Mouse (Mus musculus) limb, embryonic 13.5 days (tissue): ENCODE results near the gene Zfp462. TPM values are rescaled to one million over a fixed set of nuclear protein-coding genes. Genes with fewer than 3 reads are reported as not detected.
A peak's percentile ranks its signal among the peaks of the same experiment; 100 is the strongest.
"Not testable (repeated sequence)": the region's sequence is repeated elsewhere in the genome, so short reads cannot be mapped to it uniquely, and the experiment has no call there.

ENCODE experiments used
- ATAC-seq: fragments of 200-750 bp; cut with Nextera tagmentation; 2 replicates; pipeline ENCODE4 v1.8.0; 2017; ENCODE audit warnings: low read depth, moderate number of reproducible peaks, moderate TSS enrichment; ENCODE audit not compliant: low FRiP score
- H3K27ac ChIP-seq: fragments of 300-500 bp; sonication (generic); 2 replicates; pipeline ENCODE4 v1.5.1; 2015; ENCODE audit warnings: inconsistent platforms, mild to moderate bottlenecking, moderate library complexity
- H3K27me3 ChIP-seq: fragments of 300-500 bp; sonication (generic); 2 replicates; pipeline ENCODE4 v1.6.1; 2015; ENCODE audit warnings: mild to moderate bottlenecking, inconsistent platforms
- H3K36me3 ChIP-seq: fragments of 300-500 bp; sonication (generic); 2 replicates; pipeline ENCODE4 v1.6.1; 2015; ENCODE audit warnings: inconsistent platforms, mild to moderate bottlenecking, moderate library complexity
- H3K4me1 ChIP-seq: fragments of 300-500 bp; sonication (generic); 2 replicates; pipeline ENCODE4 v1.6.1; 2015; ENCODE audit warnings: inconsistent platforms
- H3K4me2 ChIP-seq: fragments of 300-500 bp; sonication (generic); replicated peaks from 2 replicates; pipeline ENCODE4 v1.6.1; 2015; ENCODE audit warnings: inconsistent platforms, mild to moderate bottlenecking, moderate library complexity
- H3K4me3 ChIP-seq: fragments of 300-500 bp; sonication (generic); 2 replicates; pipeline ENCODE4 v1.5.1; 2015; ENCODE audit warnings: moderate library complexity, mild to moderate bottlenecking, inconsistent platforms
- H3K9ac ChIP-seq: fragments of 300-500 bp; sonication (generic); 2 replicates; pipeline ENCODE4 v1.6.1; 2015; ENCODE audit warnings: mild to moderate bottlenecking, inconsistent platforms
- H3K9me3 ChIP-seq: fragments of 300-500 bp; sonication (generic); 2 replicates; pipeline ENCODE4 v1.6.1; 2016; ENCODE audit warnings: inconsistent platforms
- WGBS: fragments of 180-500 bp; shearing (Covaris S2); methylation state at CpG from one replicate; pipeline ENCODE4 v1.1.7; 2015; 5-methylcytosine and 5-hydroxymethylcytosine counted together
- polyA plus RNA-seq: library from polyadenylated mRNA; unstranded; fragments of >200 nt; fragmentation: Nextera tagmentation; extraction: Ambion mirVana; gene quantifications from 2 replicates; pipeline ENCODE4 v1.2.1, GENCODE M21; 2015

Zfp462 gene
- 6.8 and 7.2 TPM in 2 replicates for polyA plus RNA-seq

- Histone ChIP-seq H3K9ac (peak within 1 kb of the TSS; percentile 94), H3K36me3 (no peaks in the 10 kb centered on the region), H3K4me1 (peaks cover 13% of the 10 kb centered on the region), H3K9me3 (no peaks in the 10 kb centered on the region), H3K27ac (peak within 1 kb of the TSS; percentile 85), H3K4me3 (peak within 1 kb of the TSS; percentile 80), H3K27me3 (no peaks in the 10 kb centered on the region), H3K4me2 (peak within 1 kb of the TSS; percentile 89)
- under 1% methylated on average over 43 of the region's 43 CpGs for WGBS
- ATAC-seq, result peak; percentile 25
Observed at GRCm38 (mm10) chr4:54944921-54945430, at the start of gene Zfp462. TSS of gene Zfp462 (plus strand) at chr4:54945048.

GRCm38 (mm10) chr4:54896017-54896416 is 48.8 kb upstream of the Zfp462 start:
- no peaks in the 10 kb centered on the region for H3K9me3 ChIP-seq
- no peak for ATAC-seq
- 87% methylated on average over 4 of the region's 4 CpGs for WGBS
- H3K9ac ChIP-seq, result no peak overlapping the region
- no peak overlapping the region for H3K4me3 ChIP-seq
- H3K27me3 ChIP-seq, result no peaks in the 10 kb centered on the region
- no peaks in the 10 kb centered on the region for H3K4me1 ChIP-seq
- H3K36me3 ChIP-seq, result no peaks in the 10 kb centered on the region
- no peak overlapping the region for H3K27ac ChIP-seq
- no peak overlapping the region for H3K4me2 ChIP-seq

- Histone ChIP-seq H3K4me1 (0 out of 2 replicates have a peak, but pooled peaks cover 6% of the 10 kb centered on the region), H3K4me3 (no peak overlapping the region), H3K9ac (no peak overlapping the region), H3K27me3 (no peaks in the 10 kb centered on the region), H3K27ac (no peak overlapping the region), H3K36me3 (no peaks in the 10 kb centered on the region), H3K4me2 (no peak overlapping the region), H3K9me3 (no peaks in the 10 kb centered on the region)
- ATAC-seq, result no peak
- WGBS, result 80% methylated on average over 8 of the region's 8 CpGs
Observed at GRCm38 (mm10) chr4:54904641-54905040, 40.2 kb upstream of the Zfp462 start.

- no peak overlapping the region for H3K27ac ChIP-seq
- H3K9ac ChIP-seq, result no peak overlapping the region
- no peaks in the 10 kb centered on the region for H3K27me3 ChIP-seq
- H3K9me3 ChIP-seq, result no peaks in the 10 kb centered on the region
- no peaks in the 10 kb centered on the region for H3K36me3 ChIP-seq
- H3K4me2 ChIP-seq, result no peak overlapping the region
- 74% methylated on average over 7 of the region's 7 CpGs for WGBS
- no peak overlapping the region for H3K4me3 ChIP-seq
- H3K4me1 ChIP-seq, result 0 out of 2 replicates have a peak, but pooled peaks cover 6% of the 10 kb centered on the region
- ATAC-seq, result no peak
Observed at GRCm38 (mm10) chr4:54905399-54905953, 39.4 kb upstream of the Zfp462 start.

GRCm38 (mm10) chr4:54910300-54910699 is 34.5 kb upstream of the Zfp462 start:
- 90% methylated on average over 3 of the region's 3 CpGs for WGBS
- Histone ChIP-seq H3K4me1 (0 out of 2 replicates have a peak, but pooled peaks cover 4% of the 10 kb centered on the region), H3K4me2 (no peak overlapping the region), H3K36me3 (no peaks in the 10 kb centered on the region), H3K9me3 (no peaks in the 10 kb centered on the region), H3K27ac (no peak overlapping the region), H3K4me3 (no peak overlapping the region), H3K27me3 (no peaks in the 10 kb centered on the region), H3K9ac (no peak overlapping the region)
- ATAC-seq, result no peak

GRCm38 (mm10) chr4:54918276-54918675 is 26.6 kb upstream of the Zfp462 start:
- H3K36me3 ChIP-seq, result no peaks in the 10 kb centered on the region
- H3K9me3 ChIP-seq, result no peaks in the 10 kb centered on the region
- no peak overlapping the region for H3K4me2 ChIP-seq
- no peak overlapping the region for H3K4me3 ChIP-seq
- 66% methylated on average over 3 of the region's 3 CpGs for WGBS
- no peak for ATAC-seq
- no peak overlapping the region for H3K9ac ChIP-seq
- H3K27me3 ChIP-seq, result no peaks in the 10 kb centered on the region
- no peaks in the 10 kb centered on the region for H3K4me1 ChIP-seq
- H3K27ac ChIP-seq, result no peak overlapping the region

GRCm38 (mm10) chr4:54923386-54923785 is 21.5 kb upstream of the Zfp462 start:
- no peaks in the 10 kb centered on the region for H3K27me3 ChIP-seq
- no peak overlapping the region for H3K9ac ChIP-seq
- no peak overlapping the region for H3K4me2 ChIP-seq
- no peaks in the 10 kb centered on the region for H3K4me1 ChIP-seq
- H3K9me3 ChIP-seq, result no peaks in the 10 kb centered on the region
- 93% methylated on average over 2 of the region's 2 CpGs for WGBS
- no peak overlapping the region for H3K27ac ChIP-seq
- no peak for ATAC-seq
- H3K4me3 ChIP-seq, result no peak overlapping the region
- no peaks in the 10 kb centered on the region for H3K36me3 ChIP-seq

- H3K4me1 ChIP-seq, result no peaks in the 10 kb centered on the region
- no peaks in the 10 kb centered on the region for H3K9me3 ChIP-seq
- H3K9ac ChIP-seq, result no peak overlapping the region
- ATAC-seq, result no peak
- no peak overlapping the region for H3K27ac ChIP-seq
- no peak overlapping the region for H3K4me2 ChIP-seq
- no peaks in the 10 kb centered on the region for H3K36me3 ChIP-seq
- H3K4me3 ChIP-seq, result no peak overlapping the region
- WGBS, result 88% methylated on average over 2 of the region's 2 CpGs
- H3K27me3 ChIP-seq, result no peaks in the 10 kb centered on the region
Observed at GRCm38 (mm10) chr4:54924306-54924705, 20.5 kb upstream of the Zfp462 start.

- not testable (repeated sequence) for H3K4me1 ChIP-seq, H3K27me3 ChIP-seq, H3K9me3 ChIP-seq, H3K27ac ChIP-seq, H3K4me3 ChIP-seq, H3K36me3 ChIP-seq, H3K9ac ChIP-seq, H3K4me2 ChIP-seq, ATAC-seq
- 94% methylated on average over 5 of the region's 5 CpGs for WGBS
Observed at GRCm38 (mm10) chr4:54926456-54926855, 18.4 kb upstream of the Zfp462 start.

- H3K4me1 ChIP-seq, H3K27ac ChIP-seq, H3K27me3 ChIP-seq, H3K9me3 ChIP-seq, H3K36me3 ChIP-seq, H3K4me2 ChIP-seq, ATAC-seq, H3K4me3 ChIP-seq, H3K9ac ChIP-seq: not testable (repeated sequence)
- WGBS, result 81% methylated on average over 8 of the region's 8 CpGs
Observed at GRCm38 (mm10) chr4:54927321-54928062, 17.4 kb upstream of the Zfp462 start.

- Histone ChIP-seq H3K4me1 (no peaks in the 10 kb centered on the region), H3K4me3 (no peak overlapping the region), H3K36me3 (no peaks in the 10 kb centered on the region), H3K9ac (no peak overlapping the region), H3K9me3 (no peaks in the 10 kb centered on the region), H3K27ac (no peak overlapping the region), H3K4me2 (no peak overlapping the region), H3K27me3 (no peaks in the 10 kb centered on the region)
- WGBS, result 71% methylated on average over 2 of the region's 2 CpGs
- ATAC-seq, result no peak
Observed at GRCm38 (mm10) chr4:54929686-54930085, 15.2 kb upstream of the Zfp462 start.

GRCm38 (mm10) chr4:54932668-54933067 is 12.2 kb upstream of the Zfp462 start:
- 30% methylated on average over 2 of the region's 2 CpGs for WGBS
- Histone ChIP-seq H3K27ac (no peak overlapping the region), H3K9ac (no peak overlapping the region), H3K4me1 (no peaks in the 10 kb centered on the region), H3K27me3 (no peaks in the 10 kb centered on the region), H3K4me3 (no peak overlapping the region), H3K4me2 (no peak overlapping the region), H3K9me3 (no peaks in the 10 kb centered on the region), H3K36me3 (no peaks in the 10 kb centered on the region)
- no peak for ATAC-seq
